Mouse (Mus musculus) cerebral cortex, adult 2 months (tissue): ENCODE data around the gene Kcnk5.

Experiments used
- WGBS: fragments of 180-500 bp; shearing (Covaris S2); methylation state at CpG from one replicate; pipeline ENCODE4 v1.1.7; 2018; 5-methylcytosine and 5-hydroxymethylcytosine counted together

Kcnk5 gene

GRCm38 (mm10) chr14:20168054-20168453 is 13.6 kb downstream of the Kcnk5 start:
- 97% methylated on average over 2 of the region's 2 CpGs for WGBS

GRCm38 (mm10) chr14:20165413-20165812 is 16.2 kb downstream of the Kcnk5 start:
- WGBS: 73% methylated on average over 1 of the region's 1 CpGs

DNA sequence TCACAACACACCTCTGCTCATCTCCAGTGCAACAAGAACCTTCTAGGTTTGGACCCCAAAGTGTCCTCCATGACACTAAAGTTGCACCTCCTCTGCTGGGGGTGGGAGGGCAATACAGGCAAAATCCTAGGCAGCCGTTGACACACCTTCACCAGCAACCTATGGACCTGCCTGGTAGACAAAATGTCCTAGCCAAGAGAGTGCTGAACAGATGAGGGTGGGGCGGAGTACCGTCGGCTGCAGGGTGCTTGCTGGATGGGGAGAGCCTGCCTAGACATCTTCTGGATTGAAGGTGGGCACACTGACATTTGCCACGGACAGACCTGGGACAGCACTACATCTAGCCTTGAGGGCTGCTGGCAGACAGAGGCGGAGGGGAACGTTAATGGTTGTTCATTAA is 17.2 kb downstream of the Kcnk5 start:
- 95% methylated on average over 7 of the region's 7 CpGs for WGBS

- 72% methylated on average over 6 of the region's 6 CpGs for WGBS
Measured at GRCm38 (mm10) chr14:20162686-20163085, 18.9 kb downstream of the Kcnk5 start.

GRCm38 (mm10) chr14:20158727-20159681 is 22.6 kb downstream of the Kcnk5 start:
- WGBS: 78% methylated on average over 8 of the region's 8 CpGs

GRCm38 (mm10) chr14:20157595-20157994 is 24.0 kb downstream of the Kcnk5 start:
- WGBS: 94% methylated on average over 10 of the region's 10 CpGs

DNA sequence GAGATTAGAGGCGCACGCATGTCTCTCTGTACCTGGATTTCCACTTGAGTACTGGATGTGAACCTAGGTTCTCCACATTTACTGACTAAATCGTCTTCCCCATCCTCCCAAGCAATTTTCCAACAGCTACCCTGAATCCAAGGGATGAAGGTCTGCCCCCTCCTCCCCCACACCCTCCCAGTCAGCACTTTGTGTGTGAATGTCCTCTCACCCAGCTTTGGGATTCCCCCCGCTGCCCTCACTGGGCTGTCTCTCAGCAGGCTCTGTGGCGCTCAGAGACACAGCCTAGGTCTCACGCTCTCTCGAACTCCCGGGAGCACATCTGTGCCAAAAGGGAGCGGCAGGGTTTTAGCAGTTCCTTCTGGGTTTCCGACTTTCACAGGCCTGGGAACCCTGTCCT is 25.9 kb downstream of the Kcnk5 start:
- 77% methylated on average over 10 of the region's 10 CpGs for WGBS

GRCm38 (mm10) chr14:20154937-20155336 is 26.7 kb downstream of the Kcnk5 start:
- 72% methylated on average over 4 of the region's 4 CpGs for WGBS

- 91% methylated on average over 7 of the region's 7 CpGs for WGBS
Measured at GRCm38 (mm10) chr14:20154245-20154644, 27.4 kb downstream of the Kcnk5 start.

DNA sequence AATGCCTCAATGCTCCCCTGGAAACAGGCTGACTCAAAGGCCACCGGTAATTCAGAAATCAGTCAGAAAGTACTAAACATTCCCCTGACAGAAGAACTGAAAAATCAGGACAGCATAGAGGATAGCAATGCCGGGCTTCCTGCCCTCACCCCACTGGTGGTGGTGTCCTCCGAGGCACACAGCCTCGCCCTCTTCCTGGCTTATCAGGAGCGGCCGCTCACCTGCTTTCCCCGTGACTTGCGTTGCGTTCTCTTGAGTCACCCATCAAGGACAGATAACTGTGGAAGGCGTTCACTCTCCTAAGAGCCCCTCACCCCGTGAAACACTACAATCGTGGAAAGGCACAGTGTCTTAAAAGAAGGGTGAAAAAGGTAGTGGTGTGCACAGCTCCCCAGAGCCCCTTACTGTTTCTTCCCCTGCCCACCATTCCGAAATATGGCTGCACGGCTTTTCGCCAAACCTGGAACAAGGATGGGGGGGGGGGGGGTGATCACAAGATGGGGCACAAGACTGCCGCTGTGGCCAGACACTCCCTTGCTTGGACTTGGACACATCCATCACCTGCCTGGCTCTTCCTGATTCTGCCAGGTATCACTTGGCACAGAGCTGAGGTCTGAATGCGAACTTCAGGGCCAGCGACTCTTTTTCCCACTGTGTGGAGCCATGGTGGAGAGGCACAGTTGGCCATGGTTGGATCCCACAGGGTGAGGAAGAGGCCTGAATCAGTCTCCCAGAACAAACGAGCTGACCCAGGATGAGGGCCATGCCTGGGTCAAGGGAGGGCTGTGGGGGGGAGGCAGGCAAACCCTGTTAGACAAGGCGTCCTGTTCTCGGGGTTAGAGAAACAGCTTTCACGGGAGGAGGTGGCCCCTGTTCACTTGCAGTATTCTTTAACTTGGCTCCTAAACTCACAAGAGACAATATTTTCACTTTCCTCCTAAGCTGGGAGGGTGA is 32.2 kb downstream of the Kcnk5 start:
- 94% methylated on average over 22 of the region's 22 CpGs for WGBS

- 94% methylated on average over 11 of the region's 11 CpGs for WGBS
Measured at GRCm38 (mm10) chr14:20148514-20148913, 33.1 kb downstream of the Kcnk5 start.

DNA sequence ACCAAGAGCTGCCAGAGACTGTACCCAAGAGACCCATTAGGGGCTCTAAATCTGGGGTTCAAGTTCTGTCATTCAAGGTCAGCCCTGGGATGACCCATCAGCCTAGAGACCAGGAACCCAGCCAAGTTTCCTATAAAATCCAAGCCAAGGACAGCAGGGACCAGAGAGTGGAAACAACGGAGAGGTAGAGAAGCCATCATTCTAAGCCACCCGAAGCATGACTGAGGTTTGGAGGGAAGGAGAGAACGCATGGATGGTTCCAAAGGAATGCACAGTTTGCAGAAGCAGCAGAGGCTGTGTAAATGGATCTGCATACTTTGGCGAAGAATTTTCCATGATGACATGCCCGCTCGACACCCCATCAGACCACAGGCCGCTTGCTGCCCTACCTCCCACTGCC is 33.8 kb downstream of the Kcnk5 start:
- 93% methylated on average over 7 of the region's 7 CpGs for WGBS

DNA sequence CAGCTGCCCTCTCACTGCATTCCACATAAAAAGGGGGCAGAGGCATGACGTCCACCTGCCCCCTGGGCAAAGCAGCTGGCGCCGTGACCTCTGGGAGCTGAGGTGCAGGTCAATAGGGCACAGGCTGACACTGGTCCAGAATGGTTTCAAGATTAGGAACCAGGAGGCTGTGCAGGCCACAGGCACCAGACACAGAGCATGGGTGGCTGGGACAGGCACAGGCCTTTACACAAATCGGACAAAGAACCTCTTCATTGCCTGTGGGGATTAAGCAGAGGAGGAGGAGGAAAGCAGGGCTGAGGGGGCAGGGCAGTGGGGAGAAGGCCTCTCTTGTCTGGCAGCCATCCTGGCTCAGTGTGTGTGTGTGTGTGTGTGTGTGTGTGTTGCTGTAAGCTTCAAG is 37.5 kb downstream of the Kcnk5 start:
- 59% methylated on average over 4 of the region's 4 CpGs for WGBS

DNA sequence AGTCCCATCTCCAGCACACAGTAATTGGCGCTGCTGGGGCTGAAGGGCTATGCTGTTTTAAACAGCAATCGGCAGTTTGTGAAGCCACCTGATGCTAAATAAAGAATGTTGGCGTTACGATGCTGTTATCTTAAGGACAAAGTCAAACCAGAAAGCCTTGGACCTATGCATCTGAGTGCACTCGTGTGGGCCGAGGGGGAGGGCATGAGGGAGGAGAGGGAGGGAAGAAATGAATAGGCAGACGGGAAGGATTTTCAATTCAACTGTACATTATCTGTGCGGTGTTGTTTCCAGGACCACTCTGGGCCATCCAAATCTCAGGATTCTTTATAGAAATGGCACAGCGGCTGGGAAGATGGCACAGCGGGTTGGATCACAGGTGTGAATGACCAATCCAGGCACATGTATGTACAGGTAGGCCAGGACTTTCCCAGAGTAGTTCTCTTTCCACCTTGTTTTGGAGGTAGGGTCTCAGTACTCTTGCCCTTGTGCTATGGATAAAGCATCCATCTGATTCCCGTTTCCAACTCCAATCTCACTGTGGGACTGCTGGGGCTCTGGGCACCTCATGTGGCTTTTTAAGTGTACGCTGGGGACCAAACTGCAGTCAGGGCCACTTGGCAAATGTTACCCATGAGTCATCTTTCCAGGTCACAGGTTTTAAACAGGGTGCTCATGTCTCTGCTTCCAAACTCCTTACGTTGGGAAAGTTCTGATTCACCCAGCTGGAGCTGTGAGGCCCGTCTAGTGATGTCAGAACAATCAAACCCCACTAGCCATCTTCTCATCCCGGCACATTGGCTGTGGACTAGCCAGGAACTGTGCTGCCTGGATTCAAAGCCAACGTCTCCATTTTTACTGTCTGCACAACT is 42.9 kb downstream of the Kcnk5 start, which contains the start of gene Saysd1:
TSS of gene Saysd1 (minus strand) at position 51 of the 872 bp plus-strand sequence.
- WGBS: 88% methylated on average over 16 of the region's 16 CpGs

- 93% methylated on average over 10 of the region's 10 CpGs for whole genome bisulfite sequencing
Measured at GRCm38 (mm10) chr14:20134965-20135671, 46.5 kb downstream of the Kcnk5 start.

- 95% methylated on average over 6 of the region's 6 CpGs for WGBS
Measured at GRCm38 (mm10) chr14:20128162-20128561, 53.4 kb downstream of the Kcnk5 start.

DNA sequence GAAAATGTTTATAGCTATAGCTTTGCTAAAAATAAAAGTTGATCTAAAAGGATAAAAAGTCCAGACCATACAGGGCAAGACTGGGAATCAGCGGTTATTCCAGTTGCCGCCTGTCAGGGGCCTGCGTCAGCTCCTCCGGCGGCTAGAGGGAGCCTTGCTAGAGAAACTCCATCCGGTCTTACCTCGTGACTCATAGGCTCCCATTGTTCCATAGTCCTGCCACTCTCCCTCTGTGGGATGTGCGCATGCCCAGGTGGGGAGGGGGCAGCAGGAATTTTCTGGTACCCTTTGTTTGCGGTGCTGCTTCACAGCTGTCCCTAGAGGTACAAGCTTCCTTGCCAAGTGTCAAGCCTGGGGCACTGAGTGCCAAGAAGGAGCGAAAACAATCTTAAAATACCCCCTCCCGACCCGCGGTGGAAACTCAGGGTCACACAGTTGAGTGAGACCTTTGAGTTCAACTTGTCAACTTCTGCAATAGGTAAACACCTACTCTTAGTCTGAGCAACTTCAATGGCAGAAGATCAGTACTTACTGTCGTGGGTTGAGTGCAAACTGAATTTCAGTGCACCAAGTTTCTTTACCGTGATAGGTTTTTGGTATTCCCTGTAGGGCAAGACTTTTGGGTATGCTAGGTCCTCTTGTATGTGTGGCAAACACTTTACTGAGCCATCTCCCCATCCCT is 54.1 kb downstream of the Kcnk5 start:
- WGBS: 80% methylated on average over 15 of the region's 15 CpGs

GRCm38 (mm10) chr14:20120868-20121267 is 60.7 kb downstream of the Kcnk5 start:
- WGBS: 77% methylated on average over 5 of the region's 5 CpGs

- WGBS: 68% methylated on average over 11 of the region's 11 CpGs
Measured at GRCm38 (mm10) chr14:20120012-20120411, 61.6 kb downstream of the Kcnk5 start.

DNA sequence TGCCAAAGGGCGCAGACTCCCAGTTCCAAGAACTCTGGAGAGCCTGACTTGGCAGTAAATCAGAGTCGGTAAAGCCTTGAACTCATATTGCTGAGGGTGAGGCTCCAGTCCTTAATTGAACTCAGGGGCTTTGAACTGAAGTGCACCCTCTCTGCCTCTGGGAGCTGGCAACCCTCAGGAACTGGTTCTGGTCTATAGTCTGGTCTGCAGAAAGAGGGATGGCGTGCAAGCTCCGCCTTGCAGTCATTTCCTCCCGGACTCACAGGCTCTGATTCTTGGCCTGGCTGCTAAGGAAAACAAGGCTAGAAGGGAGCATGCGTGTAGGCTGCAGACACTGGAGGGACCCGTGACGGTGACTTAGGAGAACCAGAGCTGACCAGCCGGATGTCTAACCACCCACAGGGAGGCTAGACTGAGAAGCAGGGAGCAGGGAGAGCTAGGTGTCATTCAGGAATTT is 65.4 kb downstream of the Kcnk5 start:
- 72% methylated on average over 9 of the region's 9 CpGs for WGBS
